Mouse (Mus musculus) ES-E14 (cell line): Measurements from ENCODE around the gene 2610002M06Rik. TPM values are rescaled to one million over a fixed set of nuclear protein-coding genes. Genes with fewer than 3 reads are reported as not detected.

Experiments
- DNase-seq: peaks from one replicate; pipeline ENCODE4 v3.0.0-alpha.2; 2013; ENCODE audit warnings: low read depth, low spot score
- H3K27ac ChIP-seq: 2 replicates; pipeline ENCODE4 v1.5.1; 2012; ENCODE audit warnings: low read depth, mild to moderate bottlenecking, low read length, moderate library complexity, mixed read lengths; ENCODE audit not compliant: poor library complexity, insufficient read depth, severe bottlenecking
- H3K36me3 ChIP-seq: 2 replicates; pipeline ENCODE4 v1.6.1; 2012; ENCODE audit warnings: mild to moderate bottlenecking, low read length, moderate library complexity, mixed read lengths; ENCODE audit not compliant: control insufficient read depth, poor library complexity, insufficient read depth, severe bottlenecking
- H3K4me1 ChIP-seq, 2 experiments: fragments of 150-350 bp in 1 of 2; sonication (generic) in 1 of 2; 2 replicates each; pipeline ENCODE4 v1.6.1; 2012; ENCODE audit warnings: low read length in 2 of 2, mild to moderate bottlenecking in 1 of 2, mixed read lengths in 1 of 2; ENCODE audit not compliant: control insufficient read depth in 2 of 2, insufficient read depth in 2 of 2, poor library complexity in 1 of 2
- H3K4me3 ChIP-seq, 2 experiments: fragments of 150-350 bp in 1 of 2; sonication (generic) in 1 of 2; 2 replicates each; pipeline ENCODE4 v1.5.1; 2012; ENCODE audit warnings: low read length in 2 of 2, low read depth in 1 of 2, mild to moderate bottlenecking in 1 of 2, mixed read lengths in 1 of 2; ENCODE audit not compliant: insufficient read depth in 1 of 2, poor library complexity in 1 of 2, severe bottlenecking in 1 of 2
- H3K9ac ChIP-seq: 2 replicates; pipeline ENCODE4 v1.6.1; 2012; ENCODE audit warnings: low read depth, mild to moderate bottlenecking, low read length, mixed read lengths; ENCODE audit not compliant: poor library complexity, insufficient read depth, severe bottlenecking
- H3K9me3 ChIP-seq: fragments of 150-350 bp; sonication (generic); 2 replicates; pipeline ENCODE4 v1.6.1; 2012; ENCODE audit warnings: low read depth, mild to moderate bottlenecking, low read length; ENCODE audit not compliant: control insufficient read depth, insufficient read depth
- CHD2 ChIP-seq: IDR thresholded peaks from 2 replicates; pipeline ENCODE4 v1.6.1; 2014; ENCODE audit warnings: mild to moderate bottlenecking, low read depth, low read length, inconsistent platforms
- HCFC1 ChIP-seq: IDR thresholded peaks from 2 replicates; pipeline ENCODE4 v1.6.1; 2012; ENCODE audit warnings: low read length, inconsistent platforms, borderline replicate concordance; ENCODE audit not compliant: insufficient read depth
- MAFK ChIP-seq: IDR thresholded peaks from 2 replicates; pipeline ENCODE4 v1.6.1; 2014; ENCODE audit warnings: mild to moderate bottlenecking, low read depth, low read length, inconsistent platforms; ENCODE audit not compliant: insufficient read depth
- ZC3H11A ChIP-seq: IDR thresholded peaks from 2 replicates; pipeline ENCODE4 v1.6.1; 2012; ENCODE audit warnings: low read depth, mild to moderate bottlenecking, inconsistent platforms, low read length, borderline replicate concordance
- ZNF384 ChIP-seq: IDR thresholded peaks from 2 replicates; pipeline ENCODE4 v1.6.1; 2012; ENCODE audit warnings: low read depth, low read length, inconsistent platforms
- in situ Hi-C, 2 experiments: fragments of 600-800 bp; cut with MboI; formaldehyde crosslinking; loops; one replicate each; pipeline ENCODE4 v1.15.1; 2025; ENCODE audit warnings: low sequenced_read_pairs in 2 of 2, inconsistent platforms in 1 of 2; ENCODE audit not compliant: unreplicated experiment in 2 of 2
- total RNA-seq: library from RNA; depleted of rRNA; stranded (reverse); fragments of 300-350 nt; gene quantifications from 2 replicates; pipeline ENCODE4 v1.2.3, GENCODE M21; 2012; rRNA removed

2610002M06Rik gene
- 2.2 and 2.8 TPM in 2 replicates for total RNA-seq

DNA sequence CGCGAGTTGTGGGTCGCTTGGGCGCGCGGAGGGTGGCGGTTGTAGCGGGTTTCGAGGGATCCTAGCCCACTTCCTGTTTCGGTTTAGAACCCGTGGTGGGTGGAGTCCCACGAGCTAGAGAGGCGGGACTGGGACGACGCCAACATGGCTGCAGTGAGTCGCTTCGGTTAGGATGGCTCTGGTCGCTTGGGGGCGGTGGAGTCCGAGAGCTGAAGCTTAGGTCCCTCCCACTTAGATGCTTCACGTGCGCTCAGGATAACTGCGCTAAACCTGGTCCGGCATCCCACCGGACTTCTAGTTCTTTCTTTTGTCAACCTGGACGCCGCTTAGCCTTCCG is at the start of gene 2610002M06Rik:
Gene 2610002M06Rik, minus strand, starts transcription at position 117 of the 337 bp plus-strand sequence.
- H3K4me1 ChIP-seq = no peaks in the 10 kb centered on the region; a peak in 1 of 4 replicates
- in situ Hi-C loops = no loop called here
- peak; percentile 54 for DNase-seq
- peak within 1 kb of the TSS; percentile 54 to 72; a peak in 3 of 4 replicates for H3K4me3 ChIP-seq
- TF ChIP-seq MAFK (no peak), ZC3H11A (no peak), ZNF384 (no peak), HCFC1 (no peak), CHD2 (no peak)
- H3K36me3 ChIP-seq = no peaks in the 10 kb centered on the region
- H3K9ac ChIP-seq = peak within 1 kb of the TSS; percentile 70
- no peak within 1 kb of the TSS for H3K27ac ChIP-seq
- H3K9me3 ChIP-seq = no peaks in the 10 kb centered on the region

DNA sequence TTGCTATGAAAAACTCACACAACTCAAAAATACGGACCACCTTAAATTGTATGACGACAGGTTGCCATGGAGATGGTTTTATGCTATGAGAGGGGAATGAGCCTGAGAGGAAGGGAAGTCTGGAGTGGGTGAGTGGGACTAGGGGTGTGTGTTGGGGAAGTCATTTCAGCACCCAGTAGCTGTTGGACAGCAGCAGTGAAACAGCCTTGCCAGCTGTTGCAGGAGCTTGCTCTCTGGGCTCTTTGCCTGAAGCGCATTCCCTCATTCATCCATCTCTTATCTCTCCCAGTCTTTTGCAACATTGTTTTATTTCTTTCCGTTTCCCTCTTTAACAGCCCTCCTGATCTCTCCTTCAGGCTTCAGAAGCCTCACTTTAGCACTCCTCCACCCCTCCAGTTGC is 42.0 kb upstream of the 2610002M06Rik start:
- TF ChIP-seq ZNF384 (no peak), ZC3H11A (no peak), CHD2 (no peak), HCFC1 (no peak), MAFK (no peak)
- peak; percentile 1 for DNase-seq

GRCm38 (mm10) chrX:107816726-107817125 is 592 bp upstream of the 2610002M06Rik start:
- in situ Hi-C loops = no loop called here
- no peak overlapping the region for H3K4me3 ChIP-seq
- no peak overlapping the region for H3K27ac ChIP-seq
- no peaks in the 10 kb centered on the region for H3K36me3 ChIP-seq
- H3K9me3 ChIP-seq = no peaks in the 10 kb centered on the region
- H3K4me1 ChIP-seq = no peaks in the 10 kb centered on the region; a peak in 1 of 4 replicates
- no peak for TF ChIP-seq ZNF384
- TF ChIP-seq HCFC1 = no peak
- no peak for TF ChIP-seq ZC3H11A
- no peak for TF ChIP-seq MAFK
- TF ChIP-seq CHD2 = no peak
- DNase-seq = no peak
- no peak overlapping the region for H3K9ac ChIP-seq

More for the DNA sequence above, 42.0 kb upstream of the 2610002M06Rik start:
- Histone ChIP-seq H3K4me3 (no peak overlapping the region), H3K36me3 (no peaks in the 10 kb centered on the region), H3K4me1 (no peaks in the 10 kb centered on the region), H3K27ac (no peak overlapping the region), H3K9me3 (no peaks in the 10 kb centered on the region), H3K9ac (no peak overlapping the region)
- in situ Hi-C loops = no loop called here

DNA sequence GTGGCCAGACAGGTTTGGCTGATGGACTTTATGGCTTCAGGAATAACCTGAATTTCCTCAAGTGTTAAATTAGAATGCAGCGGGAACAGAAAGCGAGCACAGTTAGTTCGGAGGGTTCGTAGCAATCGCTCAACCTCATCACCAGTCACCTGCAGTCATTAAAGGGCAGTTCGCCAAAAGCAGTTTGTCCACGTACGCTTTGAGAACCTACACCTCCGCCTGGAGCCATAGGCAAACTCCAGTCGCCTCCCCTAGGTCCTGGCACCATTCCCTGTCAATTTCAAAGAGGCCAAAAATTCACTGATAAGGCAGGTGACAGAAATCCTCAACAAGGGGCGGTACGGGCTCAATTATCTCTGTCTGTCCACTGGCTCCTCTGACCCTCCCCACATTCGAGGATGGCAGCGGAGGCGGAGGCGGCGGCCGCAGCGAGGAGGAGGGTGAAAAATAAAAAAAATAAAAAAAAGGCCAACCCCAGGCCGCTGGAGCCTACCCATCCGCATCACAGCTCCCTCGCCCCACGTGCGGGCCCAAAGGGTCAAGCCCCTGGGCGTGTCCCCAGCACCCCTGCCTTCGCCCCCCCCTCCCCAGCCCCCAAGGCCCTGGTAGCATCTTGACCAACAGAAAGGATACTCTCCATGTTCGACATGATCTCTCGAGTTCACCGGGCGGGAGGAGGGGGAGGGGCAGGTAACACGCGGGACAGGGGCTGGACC is 474 bp downstream of the 2610002M06Rik start:
- H3K27ac ChIP-seq = no peak overlapping the region
- peak overlapping the region; percentile 70 for H3K9ac ChIP-seq
- TF ChIP-seq HCFC1 (no peak), ZNF384 (0 out of 2 replicates have a peak, but pooled peaks have one; percentile 13)
- H3K4me1 ChIP-seq = no peaks in the 10 kb centered on the region; a peak in 1 of 4 replicates
- H3K9me3 ChIP-seq = no peaks in the 10 kb centered on the region
- DNase-seq = no peak
- peak overlapping the region; percentile 54 to 72; a peak in 3 of 4 replicates for H3K4me3 ChIP-seq
- in situ Hi-C loops = no loop called here
- no peaks in the 10 kb centered on the region for H3K36me3 ChIP-seq

- no peaks in the 10 kb centered on the region; a peak in 1 of 4 replicates for H3K4me1 ChIP-seq
- no peaks in the 10 kb centered on the region for H3K36me3 ChIP-seq
- TF ChIP-seq HCFC1 (no peak), ZNF384 (no peak), CHD2 (no peak), MAFK (no peak), ZC3H11A (no peak)
- H3K9me3 ChIP-seq = no peaks in the 10 kb centered on the region
- no peak overlapping the region for H3K4me3 ChIP-seq
- in situ Hi-C loops = no loop called here
- DNase-seq = no peak
- no peak overlapping the region for H3K27ac ChIP-seq
- no peak overlapping the region for H3K9ac ChIP-seq
These were observed 4.0 kb downstream of the 2610002M06Rik start for GRCm38 (mm10) chrX:107812120-107812519.
